Mouse (Mus musculus): Measurements from ENCODE around the gene Tex19.2. TPM values are rescaled to one million over a fixed set of nuclear protein-coding genes. Genes with fewer than 3 reads are reported as not detected.
"Not testable (repeated sequence)": the region's sequence is repeated elsewhere in the genome, so short reads cannot be mapped to it uniquely, and the experiment has no call there.

Gene Tex19.2
- total RNA-seq, 2 experiments from 2014 or later = not detected

GRCm38 (mm10) chr11:121081120-121081519 is 37.4 kb downstream of the Tex19.2 start, which contains the start of gene Sectm1a:
Gene Sectm1a (minus strand): TSS chr11:121081220.
- intact Hi-C loops (cut with DNase I) = no loop called here
- DNase-seq (ENCODE audit: extremely low spot score in 1 of 2, low spot score in 2 of 2) = no peak

GRCm38 (mm10) chr11:121080330-121080729 is 38.1 kb downstream of the Tex19.2 start:
- intact Hi-C loops (cut with DNase I) = no loop called here
- DNase-seq (ENCODE audit: extremely low spot score in 1 of 2, low spot score in 2 of 2) = no peak

GRCm38 (mm10) chr11:121075655-121076054 is 42.8 kb downstream of the Tex19.2 start:
- intact Hi-C loops (cut with DNase I) = no loop called here
- no peak for DNase-seq (ENCODE audit: extremely low spot score in 1 of 2, low spot score in 2 of 2)

GRCm38 (mm10) chr11:121069662-121070061 is 48.8 kb downstream of the Tex19.2 start:
- DNase-seq (ENCODE audit: extremely low spot score in 1 of 2, low spot score in 2 of 2); intact Hi-C loops (cut with DNase I): not testable (repeated sequence)

- DNase-seq (ENCODE audit: extremely low spot score in 1 of 2, low spot score in 2 of 2) = no peak
- intact Hi-C loops (cut with DNase I) = no loop called here
These were observed 50.6 kb downstream of the Tex19.2 start for GRCm38 (mm10) chr11:121067895-121068294.

Other genes with a start within 250 kb of the Tex19.2 start
- 1 to 10 TPM; 8.1 to 8.4 TPM for gene Ccdc57, start 185.8 kb downstream of the Tex19.2 start, total RNA-seq (2021)
- 1 to 10 TPM; 3.6 to 5.1 TPM for gene Slc16a3, start 170.2 kb downstream of the Tex19.2 start, total RNA-seq (2021)
- 100 to 1,000 TPM; 112 to 119 TPM for gene Csnk1d, start 127.3 kb downstream of the Tex19.2 start, total RNA-seq (2021)
- not detected for gene Cd7, start 79.3 kb downstream of the Tex19.2 start, total RNA-seq (2021)
- gene Sectm1b, start 55.1 kb downstream of the Tex19.2 start, total RNA-seq (2021) = not detected
- not detected for gene Sectm1a, start 37.5 kb downstream of the Tex19.2 start, total RNA-seq (2021)
- not detected for gene Tex19.1, start 27.5 kb upstream of the Tex19.2 start, total RNA-seq (2021)
- not detected for gene Uts2r, start 41.6 kb upstream of the Tex19.2 start, total RNA-seq (2021)
- 10 to 100 TPM; 41.0 to 42.7 TPM for gene Hexdc, start 85.8 kb upstream of the Tex19.2 start, total RNA-seq (2021)
- 1 to 10 TPM; 7.4 to 9.2 TPM for gene Ogfod3, start 86.0 kb upstream of the Tex19.2 start, total RNA-seq (2021)
- 10 to 100 TPM; 22.8 to 24.7 TPM for gene Cybc1, start 110.6 kb upstream of the Tex19.2 start, total RNA-seq (2021)
- gene Narf, start 118.6 kb upstream of the Tex19.2 start, total RNA-seq (2021) = 10 to 100 TPM; 67.6 to 80.3 TPM
- gene Foxk2, start 141.3 kb upstream of the Tex19.2 start, total RNA-seq (2021) = 100 to 1,000 TPM; 118 to 121 TPM
- 10 to 100 TPM; 54.0 to 60.0 TPM for gene Wdr45b, start 235.8 kb upstream of the Tex19.2 start, total RNA-seq (2021)